Mouse (Mus musculus): ENCODE measurements around the gene Arhgef33.
"Not testable (repeated sequence)": the region's sequence is repeated elsewhere in the genome, so short reads cannot be mapped to it uniquely, and the experiment has no call there.

Gene Arhgef33

GRCm38 (mm10) chr17:80307251-80307650 lies at the start of gene Arhgef33:
TSS of gene Arhgef33 (plus strand) at chr17:80307407.
- DNase-seq (ENCODE audit: extremely low spot score, low read depth, low spot score), result no peak

GRCm38 (mm10) chr17:80267065-80267464 lies 40.1 kb upstream of the Arhgef33 start:
- DNase-seq (ENCODE audit: extremely low spot score, low read depth, low spot score), result no peak

GRCm38 (mm10) chr17:80268151-80268550 lies 39.1 kb upstream of the Arhgef33 start:
- DNase-seq (ENCODE audit: extremely low spot score, low read depth, low spot score), result no peak

- not testable (repeated sequence) for DNase-seq (ENCODE audit: extremely low spot score, low read depth, low spot score)
Measured at GRCm38 (mm10) chr17:80270622-80271021, 36.6 kb upstream of the Arhgef33 start.

- DNase-seq (ENCODE audit: extremely low spot score, low read depth, low spot score), result no peak
Measured at GRCm38 (mm10) chr17:80278255-80278654, 29.0 kb upstream of the Arhgef33 start.

- DNase-seq (ENCODE audit: extremely low spot score, low read depth, low spot score), result no peak
Measured at GRCm38 (mm10) chr17:80279340-80280070, 27.7 kb upstream of the Arhgef33 start.

- DNase-seq (ENCODE audit: extremely low spot score, low read depth, low spot score), result no peak
Measured at GRCm38 (mm10) chr17:80284446-80284845, 22.8 kb upstream of the Arhgef33 start.

GRCm38 (mm10) chr17:80288012-80288411 lies 19.2 kb upstream of the Arhgef33 start:
- DNase-seq (ENCODE audit: extremely low spot score, low read depth, low spot score), result no peak

- no peak for DNase-seq (ENCODE audit: extremely low spot score, low read depth, low spot score)
Measured at GRCm38 (mm10) chr17:80289280-80290073, 17.7 kb upstream of the Arhgef33 start.

- peak; percentile 70 for DNase-seq (ENCODE audit: extremely low spot score, low read depth, low spot score)
Measured at GRCm38 (mm10) chr17:80290074-80290657, 17.0 kb upstream of the Arhgef33 start, which contains the start of the genes Morn2 and Dhx57. TSS of gene Morn2 (plus strand) at chr17:80290203. TSS of gene Dhx57 (minus strand) at chr17:80290476.

GRCm38 (mm10) chr17:80291148-80291547 lies 16.1 kb upstream of the Arhgef33 start:
- no peak for DNase-seq (ENCODE audit: extremely low spot score, low read depth, low spot score)

GRCm38 (mm10) chr17:80295258-80295657 lies 11.9 kb upstream of the Arhgef33 start:
- DNase-seq (ENCODE audit: extremely low spot score, low read depth, low spot score), result no peak

GRCm38 (mm10) chr17:80298844-80299243 lies 8.4 kb upstream of the Arhgef33 start:
- no peak for DNase-seq (ENCODE audit: extremely low spot score, low read depth, low spot score)

GRCm38 (mm10) chr17:80311761-80312160 lies 4.6 kb downstream of the Arhgef33 start:
- DNase-seq (ENCODE audit: extremely low spot score, low read depth, low spot score), result no peak

- no peak for DNase-seq (ENCODE audit: extremely low spot score, low read depth, low spot score)
Measured at GRCm38 (mm10) chr17:80312405-80312804, 5.2 kb downstream of the Arhgef33 start.

GRCm38 (mm10) chr17:80322228-80322627 lies 15.0 kb downstream of the Arhgef33 start:
- DNase-seq (ENCODE audit: extremely low spot score, low read depth, low spot score), result no peak

- DNase-seq (ENCODE audit: extremely low spot score, low read depth, low spot score), result no peak
Measured at GRCm38 (mm10) chr17:80323015-80323414, 15.8 kb downstream of the Arhgef33 start.

- DNase-seq (ENCODE audit: extremely low spot score, low read depth, low spot score), result no peak
Measured at GRCm38 (mm10) chr17:80323658-80324057, 16.5 kb downstream of the Arhgef33 start.

- DNase-seq (ENCODE audit: extremely low spot score, low read depth, low spot score), result no peak
Measured at GRCm38 (mm10) chr17:80324521-80324920, 17.3 kb downstream of the Arhgef33 start.

GRCm38 (mm10) chr17:80325456-80325855 lies 18.2 kb downstream of the Arhgef33 start:
- DNase-seq (ENCODE audit: extremely low spot score, low read depth, low spot score), result no peak

GRCm38 (mm10) chr17:80326431-80326830 lies 19.2 kb downstream of the Arhgef33 start:
- DNase-seq (ENCODE audit: extremely low spot score, low read depth, low spot score), result no peak

- no peak for DNase-seq (ENCODE audit: extremely low spot score, low read depth, low spot score)
Measured at GRCm38 (mm10) chr17:80332386-80332785, 25.2 kb downstream of the Arhgef33 start.
